Mouse (Mus musculus) thymus, adult 2 months (tissue): ENCODE measurements around the gene Ly6g5b. TPM values are rescaled to one million over a fixed set of nuclear protein-coding genes. Genes with fewer than 3 reads are reported as not detected.

Experiments used
- DNase-seq: peaks from one replicate; pipeline ENCODE4 v3.0.0; 2021
- H3K27ac ChIP-seq: fragments of 200-500 bp; 2 replicates; pipeline ENCODE4 v1.5.1; 2012; ENCODE audit warnings: low read length, control low read depth; ENCODE audit not compliant: control insufficient read depth, insufficient read depth
- H3K27me3 ChIP-seq: fragments of 200-500 bp; 2 replicates; pipeline ENCODE4 v1.6.1; 2012; ENCODE audit warnings: mild to moderate bottlenecking, low read length, moderate library complexity, mixed read lengths; ENCODE audit not compliant: control insufficient read depth, insufficient read depth
- H3K36me3 ChIP-seq: fragments of 200-500 bp; 2 replicates; pipeline ENCODE4 v1.6.1; 2012; ENCODE audit warnings: mild to moderate bottlenecking, low read length, moderate library complexity; ENCODE audit not compliant: control insufficient read depth, insufficient read depth
- H3K4me1 ChIP-seq: fragments of 200-500 bp; replicated peaks from 2 replicates; pipeline ENCODE4 v1.6.1; 2012; ENCODE audit warnings: low read length; ENCODE audit not compliant: control insufficient read depth, insufficient read depth
- H3K4me3 ChIP-seq: fragments of 200-500 bp; 2 replicates; pipeline ENCODE4 v1.5.1; 2012; ENCODE audit warnings: mild to moderate bottlenecking, low read length, control low read depth, moderate library complexity; ENCODE audit not compliant: control insufficient read depth, insufficient read depth
- CTCF ChIP-seq: fragments of 200-500 bp; IDR thresholded peaks from 2 replicates; pipeline ENCODE4 v1.5.1; 2012; ENCODE audit warnings: mild to moderate bottlenecking, control low read depth, low read length, moderate library complexity, borderline replicate concordance; ENCODE audit not compliant: control insufficient read depth, poor library complexity, insufficient read depth; ENCODE audit errors: extremely low read depth
- POLR2A ChIP-seq: fragments of 200-500 bp; IDR thresholded peaks from 2 replicates; pipeline ENCODE4 v1.6.1; 2012; ENCODE audit warnings: mild to moderate bottlenecking, low read length, control low read depth, moderate library complexity; ENCODE audit not compliant: control insufficient read depth, poor library complexity, insufficient read depth; ENCODE audit errors: extremely low read depth
- WGBS: fragments of 180-500 bp; shearing (Covaris S2); methylation state at CpG from one replicate; pipeline ENCODE4 v1.1.7; 2018; 5-methylcytosine and 5-hydroxymethylcytosine counted together
- polyA plus RNA-seq: library from polyadenylated mRNA; depleted of rRNA; stranded (reverse); fragments of >200 nt; gene quantifications from 2 replicates; pipeline ENCODE4 v1.2.3, GENCODE M21; 2012

Ly6g5b gene
- polyA plus RNA-seq, 1 experiment = 8.3 TPM

- Histone ChIP-seq H3K4me3 (no peak overlapping the region), H3K27ac (no peak overlapping the region), H3K27me3 (no peaks in the 10 kb centered on the region), H3K36me3 (peaks cover 71% of the 10 kb centered on the region), H3K4me1 (peaks cover 8% of the 10 kb centered on the region)
- TF ChIP-seq CTCF (no peak), POLR2A (no peak)
- DNase-seq = no peak
- 95% methylated on average over 7 of the region's 7 CpGs for WGBS
Measured at GRCm38 (mm10) chr17:35159638-35160037, 44.4 kb upstream of the Ly6g5b start.

GRCm38 (mm10) chr17:35158850-35159593 lies 43.8 kb upstream of the Ly6g5b start:
- no peaks in the 10 kb centered on the region for H3K27me3 ChIP-seq
- 97% methylated on average over 16 of the region's 16 CpGs for whole genome bisulfite sequencing

GRCm38 (mm10) chr17:35157661-35158175 lies 42.5 kb upstream of the Ly6g5b start:
- H3K27ac ChIP-seq = no peak overlapping the region
- peaks cover 91% of the 10 kb centered on the region for H3K36me3 ChIP-seq
- 98% methylated on average over 8 of the region's 8 CpGs for WGBS
- no peak overlapping the region for H3K4me3 ChIP-seq
- peaks cover 1% of the 10 kb centered on the region for H3K4me1 ChIP-seq
- TF ChIP-seq POLR2A (no peak), CTCF (no peak)
- no peak for DNase-seq
- H3K27me3 ChIP-seq = no peaks in the 10 kb centered on the region

More at GRCm38 (mm10) chr17:35158850-35159593, 43.8 kb upstream of the Ly6g5b start:
- peaks cover 8% of the 10 kb centered on the region for H3K4me1 ChIP-seq
- DNase-seq = no peak
- H3K4me3 ChIP-seq = no peak overlapping the region
- H3K27ac ChIP-seq = no peak overlapping the region
- peaks cover 78% of the 10 kb centered on the region for H3K36me3 ChIP-seq
- no peak for TF ChIP-seq CTCF
- no peak for TF ChIP-seq POLR2A

GRCm38 (mm10) chr17:35157254-35157653 lies 42.0 kb upstream of the Ly6g5b start:
- 97% methylated on average over 8 of the region's 8 CpGs for WGBS
- H3K36me3 ChIP-seq = peaks cover 95% of the 10 kb centered on the region

GRCm38 (mm10) chr17:35156461-35157200 lies 41.4 kb upstream of the Ly6g5b start:
- WGBS = 95% methylated on average over 33 of the region's 33 CpGs
- TF ChIP-seq POLR2A (no peak), CTCF (no peak)
- no peak for DNase-seq
- H3K27ac ChIP-seq = no peak overlapping the region
- H3K4me3 ChIP-seq = no peak overlapping the region
- peaks cover 100% of the 10 kb centered on the region for H3K36me3 ChIP-seq
- no peaks in the 10 kb centered on the region for H3K4me1 ChIP-seq
- no peaks in the 10 kb centered on the region for H3K27me3 ChIP-seq

More at GRCm38 (mm10) chr17:35157254-35157653, 42.0 kb upstream of the Ly6g5b start:
- Histone ChIP-seq H3K27ac (no peak overlapping the region), H3K27me3 (no peaks in the 10 kb centered on the region), H3K4me1 (no peaks in the 10 kb centered on the region; the same call in 1 of the 2 replicates), H3K4me3 (no peak overlapping the region)
- DNase-seq = no peak
- TF ChIP-seq POLR2A (no peak), CTCF (no peak)

GRCm38 (mm10) chr17:35155451-35155850 lies 40.2 kb upstream of the Ly6g5b start:
- Histone ChIP-seq H3K36me3 (peaks cover 97% of the 10 kb centered on the region), H3K27me3 (no peaks in the 10 kb centered on the region), H3K4me1 (no peaks in the 10 kb centered on the region), H3K4me3 (no peak overlapping the region), H3K27ac (no peak overlapping the region)
- no peak for TF ChIP-seq CTCF
- no peak for TF ChIP-seq POLR2A
- WGBS = over 99% methylated on average over 12 of the region's 12 CpGs
- DNase-seq = no peak
